Mouse (Mus musculus) heart, postnatal 14 days (tissue): ENCODE measurements around the gene Maml2. TPM values are rescaled to one million over a fixed set of nuclear protein-coding genes. Genes with fewer than 3 reads are reported as not detected.

ENCODE experiments used
- DNase-seq, 2 experiments: peaks; one replicate each; pipeline ENCODE4 v3.0.0; 2021 to 2022
- intact Hi-C: fragments of 180-260 bp; cut with DNase I; formaldehyde crosslinking; loops from one replicate; pipeline ENCODE4 v1.15.1; 2025
- total RNA-seq, 2 experiments: library from RNA; stranded (reverse); gene quantifications; 2 replicates each; pipeline ENCODE4 v1.2.3; 2021

The Maml2 gene
- total RNA-seq, 2 experiments from 2014 or later: 7.6 to 8.6 TPM

- no peak for DNase-seq
- intact Hi-C loops: no loop called here
Measured at GRCm38 (mm10) chr9:13307226-13307625, 9.5 kb downstream of the Maml2 start.

DNA sequence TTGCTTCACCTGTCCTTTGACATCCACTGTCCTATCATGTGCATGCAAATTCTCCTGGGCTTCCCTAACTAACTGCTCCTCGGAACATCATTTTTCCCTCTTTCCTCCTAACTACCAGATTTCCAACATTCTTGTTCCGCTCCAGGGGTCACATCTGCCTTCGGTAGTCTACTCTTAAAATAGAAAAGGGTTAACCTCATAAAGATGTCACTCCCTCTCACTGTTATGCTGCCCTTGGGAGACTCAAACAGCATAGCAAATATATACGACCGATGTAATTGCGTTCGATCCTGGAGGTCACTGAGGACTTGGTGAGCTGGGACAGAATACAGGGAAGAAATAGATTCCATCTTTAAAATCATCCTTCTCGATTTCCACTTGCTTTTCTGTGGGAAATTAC, 11.0 kb downstream of the Maml2 start:
- intact Hi-C loops: no loop called here
- no peak for DNase-seq

DNA sequence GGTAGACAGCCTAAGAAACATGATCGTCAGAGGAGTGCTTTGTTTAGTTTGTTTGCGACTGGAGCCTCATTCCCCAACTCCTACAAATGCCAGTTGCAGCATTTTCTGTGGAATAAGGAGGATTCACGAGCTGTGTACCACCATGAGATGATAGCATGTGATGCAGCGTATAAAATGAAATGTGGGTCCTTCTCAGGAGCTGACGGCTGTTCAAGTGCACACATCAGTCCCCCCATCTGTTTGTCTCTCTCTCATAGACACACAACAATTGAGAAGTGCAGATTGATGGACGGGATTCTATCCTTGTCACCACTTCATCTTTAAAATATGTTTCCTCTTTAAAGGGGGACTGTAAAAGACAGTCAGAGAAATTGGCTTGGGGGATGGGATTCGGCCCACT, 12.1 kb downstream of the Maml2 start:
- no peak for DNase-seq
- intact Hi-C loops: no loop called here

GRCm38 (mm10) chr9:13310236-13310635, 12.5 kb downstream of the Maml2 start:
- intact Hi-C loops: no loop called here
- DNase-seq: no peak

- intact Hi-C loops: no loop called here
- no peak for DNase-seq
Measured at GRCm38 (mm10) chr9:13311094-13311493, 13.3 kb downstream of the Maml2 start.

DNA sequence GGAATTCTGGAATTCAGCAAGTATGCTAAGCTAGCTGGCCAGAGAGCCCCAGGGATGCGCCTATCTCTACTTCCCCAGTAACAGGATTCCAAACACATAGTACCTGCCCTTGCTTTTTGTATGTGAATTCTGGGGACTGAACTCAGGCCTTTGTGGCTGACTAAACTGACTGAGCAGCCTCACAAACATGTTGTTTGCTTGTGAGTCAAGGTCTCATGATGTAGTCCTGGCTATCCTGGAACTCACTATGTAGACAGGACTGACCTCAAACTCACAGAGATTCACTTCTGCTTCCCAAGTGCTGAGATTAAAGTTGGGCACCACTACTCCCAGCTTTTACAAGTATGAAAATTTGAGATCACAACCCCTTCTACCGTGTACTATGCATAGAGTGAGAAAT, 16.2 kb downstream of the Maml2 start:
- intact Hi-C loops: no loop called here

GRCm38 (mm10) chr9:13314577-13315004, 16.8 kb downstream of the Maml2 start:
- intact Hi-C loops: no loop called here
- DNase-seq: no peak

More for the DNA sequence above, 16.2 kb downstream of the Maml2 start:
- DNase-seq: no peak

GRCm38 (mm10) chr9:13315393-13315792, 17.6 kb downstream of the Maml2 start:
- DNase-seq: no peak
- intact Hi-C loops: no loop called here

- DNase-seq: no peak
Measured at GRCm38 (mm10) chr9:13319566-13319965, 21.8 kb downstream of the Maml2 start.

DNA sequence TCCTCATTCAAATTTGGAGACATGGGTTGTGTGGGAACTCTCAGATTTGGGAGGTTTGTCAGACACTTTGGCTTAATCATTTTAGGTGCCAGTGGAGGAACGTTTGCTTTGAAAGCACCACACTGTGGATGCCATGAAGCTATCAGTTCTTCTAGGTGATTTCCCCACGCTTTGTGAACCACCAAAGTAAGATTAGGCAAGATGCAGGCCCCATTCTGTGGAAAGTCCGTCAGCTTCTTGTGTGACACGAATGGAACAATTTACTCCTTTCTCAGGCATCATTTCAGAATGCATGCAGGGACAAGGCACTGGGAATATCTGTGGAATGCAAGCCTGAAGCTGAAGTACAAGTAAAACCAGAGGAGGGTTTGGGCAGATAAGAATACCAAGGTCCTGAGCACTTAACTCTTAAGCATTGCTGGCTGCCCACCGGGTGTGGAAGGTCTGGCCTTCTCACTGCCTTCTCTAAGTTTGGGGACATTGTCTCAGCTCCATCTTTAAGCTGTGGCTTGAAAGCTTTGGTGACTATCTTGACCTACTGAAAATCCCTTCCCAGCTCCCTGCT, 23.1 kb downstream of the Maml2 start:
- intact Hi-C loops: no loop called here
- DNase-seq: no peak

More at GRCm38 (mm10) chr9:13319566-13319965, 21.8 kb downstream of the Maml2 start:
- intact Hi-C loops: no loop called here

- intact Hi-C loops: no loop called here
- DNase-seq: no peak
Measured at GRCm38 (mm10) chr9:13323074-13323473, 25.3 kb downstream of the Maml2 start.

- no peak for DNase-seq
- intact Hi-C loops: no loop called here
Measured at GRCm38 (mm10) chr9:13323612-13324011, 25.9 kb downstream of the Maml2 start.

- no peak for DNase-seq
- intact Hi-C loops: no loop called here
Measured at GRCm38 (mm10) chr9:13414230-13414766, 116.5 kb downstream of the Maml2 start.

GRCm38 (mm10) chr9:13425031-13425940, 127.5 kb downstream of the Maml2 start:
- DNase-seq: peak; percentile 74 to 79
- intact Hi-C loops: no loop called here

- DNase-seq: no peak
- intact Hi-C loops: no loop called here
Measured at GRCm38 (mm10) chr9:13429477-13430125, 131.8 kb downstream of the Maml2 start.

GRCm38 (mm10) chr9:13430302-13430701, 132.5 kb downstream of the Maml2 start:
- intact Hi-C loops: no loop called here
- DNase-seq: peak in 1 of 2 experiments; percentile 31

DNA sequence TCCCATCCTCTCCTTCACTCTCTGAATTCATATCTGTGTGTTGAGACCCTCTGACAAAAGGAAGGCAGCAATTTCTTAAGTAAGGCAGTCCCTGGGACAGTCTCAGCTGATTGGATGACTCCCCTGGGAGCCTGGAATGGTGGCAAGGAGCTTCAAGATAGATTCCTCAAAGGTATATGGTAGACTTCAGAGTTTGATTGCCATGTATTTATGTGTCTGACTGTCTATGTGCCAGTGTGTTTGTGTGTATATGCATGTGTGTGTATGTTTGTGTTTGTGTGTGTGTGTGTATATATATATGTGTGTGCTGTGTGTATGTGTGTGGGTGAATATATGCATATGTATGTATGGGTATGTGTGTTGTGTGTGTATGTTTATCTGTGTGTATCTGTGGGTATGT, 133.0 kb downstream of the Maml2 start:
- DNase-seq: no peak
- intact Hi-C loops: no loop called here

DNA sequence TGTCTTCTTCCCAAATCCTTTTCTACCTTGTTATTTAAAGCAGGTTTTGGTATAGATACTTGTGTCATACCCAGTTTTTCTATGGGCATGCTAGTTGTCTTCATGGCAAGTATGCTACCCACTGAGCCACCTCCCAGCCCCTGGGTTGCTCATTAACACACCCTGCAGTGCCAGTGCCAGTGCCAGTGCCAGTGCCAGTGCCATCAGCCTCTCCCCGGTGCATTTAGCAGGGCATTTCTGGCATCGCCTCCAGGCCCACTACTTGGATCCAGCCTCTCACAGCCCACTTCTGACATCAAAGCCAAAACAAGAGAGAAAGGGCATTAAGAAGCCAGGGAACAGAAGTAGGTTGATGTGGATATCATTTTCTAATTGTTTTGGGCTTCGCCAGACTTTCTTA, 133.9 kb downstream of the Maml2 start:
- DNase-seq: no peak
- intact Hi-C loops: no loop called here

DNA sequence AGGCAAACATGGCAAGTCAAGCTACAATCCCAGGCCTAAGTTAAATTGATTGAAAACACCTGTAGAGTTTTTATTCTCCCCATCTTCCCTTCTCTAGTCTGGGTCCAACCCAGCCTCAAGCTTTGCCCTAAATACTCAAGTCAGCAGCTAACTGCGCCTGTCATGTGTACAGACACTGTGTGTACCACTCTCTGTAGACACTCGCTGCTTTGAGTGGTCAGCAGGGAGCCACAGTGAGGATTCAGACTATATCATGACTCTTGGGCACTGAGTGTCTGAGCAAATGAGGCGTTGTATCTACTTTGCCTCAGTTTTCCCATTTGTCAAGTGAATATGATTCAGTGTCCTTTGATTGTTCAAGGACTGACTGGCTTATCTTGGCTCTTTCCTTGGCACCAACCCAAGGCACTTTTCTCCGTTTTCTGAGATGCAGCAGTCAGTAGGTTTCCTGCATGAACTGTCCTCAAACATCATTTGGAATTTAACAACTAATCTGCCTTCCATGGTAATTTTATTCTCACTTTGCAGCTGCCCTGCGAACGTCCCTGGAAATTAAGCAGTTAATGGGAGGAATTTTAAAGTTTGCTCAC, 135.8 kb downstream of the Maml2 start:
- no peak for DNase-seq

DNA sequence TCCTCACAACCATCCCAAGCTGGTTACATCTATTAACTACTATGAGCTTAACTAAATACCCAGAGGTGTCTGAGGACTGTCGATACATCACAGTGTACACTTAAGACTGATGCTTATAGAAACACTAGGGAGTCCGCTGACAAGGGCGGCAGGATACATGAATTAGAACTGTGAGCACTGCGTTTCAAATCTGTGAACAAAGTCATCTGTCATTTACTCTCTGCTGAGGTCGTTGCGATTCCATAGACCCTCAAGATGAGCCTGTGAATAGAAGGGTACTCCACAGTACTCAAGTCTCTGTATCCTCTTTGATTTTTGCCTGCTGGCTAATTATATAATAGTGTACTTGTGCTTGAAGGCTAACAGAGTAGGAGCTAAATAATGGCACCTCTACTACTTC, 143.2 kb downstream of the Maml2 start:
- no peak for DNase-seq
- intact Hi-C loops: no loop called here

More for the DNA sequence above, 135.8 kb downstream of the Maml2 start:
- intact Hi-C loops: no loop called here
